Mouse (Mus musculus) ovary, adult 2 months (tissue): ENCODE results near the gene Hist1h4d. TPM values are rescaled to one million over a fixed set of nuclear protein-coding genes. Genes with fewer than 3 reads are reported as not detected.

Experiments used
- polyA plus RNA-seq: library from polyadenylated mRNA; depleted of rRNA; stranded (reverse); fragments of >200 nt; gene quantifications from 2 replicates; pipeline ENCODE4 v1.2.3, GENCODE M21; 2012; rRNA removed

Gene Hist1h4d
- 10.1 and 14.2 TPM in 2 replicates for polyA plus RNA-seq

GRCm38 (mm10) chr13:23581408-23582218 is at the start of gene Hist1h4d:
TSS of gene Hist1h4d (plus strand) at chr13:23581598.

DNA sequence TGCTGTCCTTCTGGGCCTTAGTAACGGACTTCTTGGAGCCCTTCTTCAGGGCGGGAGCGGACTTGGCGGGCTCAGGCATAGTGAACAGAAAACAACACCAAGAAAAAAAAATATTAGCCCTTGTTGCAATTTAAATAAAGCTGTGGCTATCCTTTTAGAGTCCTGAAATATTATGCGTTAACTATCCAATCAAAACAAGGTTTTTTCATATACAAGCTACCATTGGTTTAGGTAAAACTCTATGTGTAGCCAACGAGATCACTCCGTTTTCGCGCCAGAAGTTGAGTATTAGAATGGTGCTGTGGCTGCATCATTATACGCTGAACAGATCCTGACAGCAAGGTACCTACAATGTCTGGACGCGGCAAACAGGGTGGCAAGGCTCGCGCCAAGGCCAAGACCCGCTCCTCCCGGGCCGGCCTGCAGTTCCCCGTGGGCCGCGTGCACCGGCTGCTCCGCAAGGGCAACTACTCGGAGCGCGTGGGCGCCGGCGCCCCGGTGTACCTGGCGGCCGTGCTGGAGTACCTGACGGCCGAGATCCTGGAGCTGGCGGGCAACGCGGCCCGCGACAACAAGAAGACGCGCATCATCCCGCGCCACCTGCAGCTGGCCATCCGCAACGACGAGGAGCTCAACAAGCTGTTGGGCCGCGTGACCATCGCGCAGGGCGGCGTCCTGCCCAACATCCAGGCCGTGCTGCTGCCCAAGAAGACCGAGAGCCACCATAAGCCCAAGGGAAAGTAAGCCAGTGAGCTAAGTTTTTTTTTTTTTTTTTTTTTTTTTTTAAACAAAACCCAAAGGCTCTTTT is 47.6 kb upstream of the Hist1h4d start, which contains the start of gene Hist1h2af:
TSS of gene Hist1h2af (plus strand) at position 347 of the 808 bp plus-strand sequence.

DNA sequence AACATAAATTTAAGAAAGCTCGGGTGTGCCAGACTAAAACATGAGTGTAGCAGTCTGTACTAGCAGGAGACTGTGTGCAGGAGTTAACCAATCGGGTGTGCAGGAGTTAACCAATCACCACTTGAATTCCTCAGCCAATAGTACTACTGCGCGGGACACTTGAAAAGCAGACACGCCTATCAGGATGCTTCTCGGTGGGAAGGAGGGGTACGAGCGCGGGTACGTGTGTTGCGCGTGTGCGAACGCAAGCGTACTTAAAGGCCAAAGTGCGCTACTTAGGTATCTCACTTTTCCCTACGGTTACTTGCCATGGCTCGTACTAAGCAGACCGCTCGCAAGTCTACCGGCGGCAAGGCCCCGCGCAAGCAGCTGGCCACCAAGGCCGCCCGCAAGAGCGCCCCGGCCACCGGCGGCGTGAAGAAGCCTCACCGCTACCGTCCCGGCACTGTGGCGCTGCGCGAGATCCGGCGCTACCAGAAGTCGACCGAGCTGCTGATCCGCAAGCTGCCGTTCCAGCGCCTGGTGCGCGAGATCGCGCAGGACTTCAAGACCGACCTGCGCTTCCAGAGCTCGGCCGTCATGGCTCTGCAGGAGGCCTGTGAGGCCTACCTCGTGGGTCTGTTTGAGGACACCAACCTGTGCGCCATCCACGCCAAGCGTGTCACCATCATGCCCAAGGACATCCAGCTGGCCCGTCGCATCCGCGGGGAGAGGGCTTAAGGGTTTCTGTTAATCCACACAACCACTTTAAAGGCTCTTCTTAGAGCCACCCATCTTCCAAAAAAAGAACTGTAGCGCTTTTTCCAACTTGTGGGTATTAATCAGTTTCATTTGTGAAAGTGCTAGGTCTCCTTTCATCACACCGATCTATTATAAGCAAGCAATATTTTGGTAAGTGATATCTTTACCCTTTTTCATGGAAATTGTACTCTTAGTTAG is 46.0 kb upstream of the Hist1h4d start, which contains the start of gene Hist1h3g:
TSS of gene Hist1h3g (plus strand) at position 286 of the 939 bp plus-strand sequence.

GRCm38 (mm10) chr13:23542999-23543607 is 38.3 kb upstream of the Hist1h4d start, which contains the start of gene Hist1h2bh:
TSS of gene Hist1h2bh (minus strand) at chr13:23543392.

GRCm38 (mm10) chr13:23543965-23544786 is 37.2 kb upstream of the Hist1h4d start, which contains the start of gene Hist1h3f:
TSS of gene Hist1h3f (plus strand) at chr13:23544052.

GRCm38 (mm10) chr13:23551146-23551834 is 30.1 kb upstream of the Hist1h4d start, which contains the start of gene Hist1h4f:
TSS of gene Hist1h4f (minus strand) at chr13:23551648.

DNA sequence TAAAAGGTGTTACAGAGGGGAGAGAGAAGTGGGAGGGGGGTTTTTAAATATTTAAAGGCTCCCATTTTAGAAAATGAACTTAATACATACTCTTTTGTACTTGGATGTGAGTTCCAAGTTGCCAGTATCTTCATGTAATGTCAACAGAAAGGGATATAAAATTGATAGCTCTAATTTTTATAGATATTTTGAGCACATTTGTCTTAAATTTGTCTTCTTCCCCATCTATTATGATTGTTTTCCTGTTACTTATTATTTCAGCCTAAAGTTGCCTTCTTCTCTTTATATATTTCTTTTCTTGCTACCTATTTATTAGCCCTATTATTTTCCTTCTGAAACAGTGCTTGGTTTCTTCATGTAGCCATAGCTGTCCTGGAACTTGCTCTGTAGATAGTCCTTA is 28.4 kb upstream of the Hist1h4d start, which contains the start of gene Hist1h1d:
TSS of gene Hist1h1d (plus strand) at position 301 of the 400 bp plus-strand sequence.

DNA sequence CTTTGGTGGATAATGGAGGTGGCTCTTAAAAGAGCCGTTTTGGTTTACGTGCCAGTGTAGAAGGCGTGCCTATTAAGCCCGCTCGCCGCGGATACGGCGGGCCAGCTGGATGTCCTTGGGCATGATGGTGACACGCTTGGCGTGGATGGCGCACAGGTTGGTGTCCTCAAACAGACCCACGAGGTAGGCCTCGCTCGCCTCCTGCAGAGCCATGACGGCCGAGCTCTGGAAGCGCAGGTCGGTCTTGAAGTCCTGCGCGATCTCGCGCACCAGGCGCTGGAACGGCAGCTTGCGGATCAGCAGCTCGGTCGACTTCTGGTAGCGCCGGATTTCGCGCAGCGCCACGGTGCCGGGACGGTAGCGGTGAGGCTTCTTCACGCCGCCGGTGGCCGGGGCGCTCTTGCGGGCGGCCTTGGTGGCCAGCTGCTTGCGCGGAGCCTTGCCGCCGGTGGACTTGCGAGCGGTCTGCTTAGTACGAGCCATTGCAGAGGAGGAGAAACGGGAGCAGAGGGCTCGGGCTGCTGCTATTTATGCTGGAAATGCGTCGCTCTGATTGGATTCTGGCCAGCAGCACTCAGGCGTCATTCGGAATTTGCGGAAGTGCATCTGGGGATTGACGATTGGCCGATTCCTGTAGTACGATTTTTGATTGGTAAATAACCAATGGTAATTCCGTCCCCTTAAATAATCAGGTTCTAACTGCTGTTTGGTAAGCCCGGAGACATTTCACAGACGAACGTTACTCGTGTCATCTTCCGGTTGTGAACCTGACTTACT is 19.3 kb upstream of the Hist1h4d start, which contains the start of gene Hist1h3e:
TSS of gene Hist1h3e (minus strand) at position 487 of the 777 bp plus-strand sequence.

DNA sequence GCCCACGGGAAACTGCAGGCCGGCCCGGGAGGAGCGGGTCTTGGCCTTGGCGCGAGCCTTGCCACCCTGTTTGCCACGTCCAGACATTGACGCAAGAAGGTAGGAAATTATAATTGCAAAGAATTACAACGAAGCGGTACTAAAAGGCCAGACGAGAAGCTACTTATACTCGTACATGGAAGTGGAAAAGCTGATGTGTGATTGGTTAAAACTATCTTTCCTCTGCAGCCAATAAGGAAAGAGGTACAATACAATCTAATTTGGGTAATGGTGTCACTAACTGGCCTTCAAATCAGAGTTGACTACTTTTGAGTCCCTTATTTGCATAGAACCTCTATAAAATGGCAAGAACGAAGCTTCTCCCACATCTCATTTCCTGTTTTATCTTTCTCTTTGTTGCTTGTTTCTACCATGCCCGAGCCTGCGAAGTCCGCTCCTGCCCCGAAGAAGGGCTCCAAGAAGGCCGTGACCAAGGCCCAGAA is 10.3 kb upstream of the Hist1h4d start, which contains the start of the genes Hist1h2ae and Hist1h2bg:
TSS of gene Hist1h2ae (minus strand) at position 199 of the 482 bp plus-strand sequence.
TSS of gene Hist1h2bg (plus strand) at position 375 of the 482 bp plus-strand sequence.

GRCm38 (mm10) chr13:23573898-23574524 is 7.4 kb upstream of the Hist1h4d start, which contains the start of the genes Hist1h2bf and Hist1h2ad:
TSS of gene Hist1h2bf (minus strand) at chr13:23574196.
TSS of gene Hist1h2ad (plus strand) at chr13:23574381.

GRCm38 (mm10) chr13:23575271-23575851 is 6.0 kb upstream of the Hist1h4d start, which contains the start of gene Hist1h3d:
TSS of gene Hist1h3d (plus strand) at chr13:23575763.

GRCm38 (mm10) chr13:23620733-23621531 is 39.5 kb downstream of the Hist1h4d start, which contains the start of gene Hist1h2be:
TSS of gene Hist1h2be (minus strand) at chr13:23621124.

DNA sequence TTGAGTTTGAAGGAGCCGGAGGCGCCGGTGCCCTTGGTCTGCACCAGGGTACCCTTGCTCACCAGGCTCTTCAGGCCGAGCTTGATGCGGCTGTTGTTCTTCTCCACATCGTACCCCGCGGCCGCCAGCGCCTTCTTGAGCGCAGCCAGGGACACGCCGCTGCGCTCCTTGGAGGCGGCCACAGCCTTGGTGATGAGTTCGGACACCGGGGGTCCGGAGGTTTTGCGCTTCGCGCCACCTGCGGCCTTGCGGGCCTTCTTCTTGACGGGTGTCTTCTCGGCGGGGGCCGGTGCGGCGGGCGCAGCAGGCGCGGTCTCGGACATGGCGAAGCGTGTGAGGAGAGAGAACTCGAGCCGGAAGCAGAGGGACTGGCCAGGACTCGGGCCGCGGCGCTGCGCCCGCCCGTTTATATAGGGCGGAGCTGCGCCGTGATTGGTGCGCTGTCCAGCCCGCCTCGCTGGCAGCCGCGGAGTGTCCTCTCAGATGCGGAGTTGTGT is 40.8 kb downstream of the Hist1h4d start, which contains the start of gene Hist1h1e:
TSS of gene Hist1h1e (minus strand) at position 384 of the 497 bp plus-strand sequence.

